Mouse (Mus musculus) spleen, adult 2 months (tissue): ENCODE data around the gene Gm8947. TPM values are rescaled to one million over a fixed set of nuclear protein-coding genes. Genes with fewer than 3 reads are reported as not detected.
"Not testable (repeated sequence)": the region's sequence is repeated elsewhere in the genome, so short reads cannot be mapped to it uniquely, and the experiment has no call there.

ENCODE experiments used
- DNase-seq, 2 experiments: peaks; one replicate each; pipeline versions ENCODE4 v3.0.0 to v3.0.0-alpha.2; 2012 to 2021; ENCODE audit warnings: low spot score in 2 of 2, low read depth in 1 of 2
- H3K27ac ChIP-seq: fragments of 200-500 bp; 2 replicates; pipeline ENCODE4 v1.5.1; 2012; ENCODE audit warnings: low read length, inconsistent platforms; ENCODE audit not compliant: insufficient read depth
- H3K27me3 ChIP-seq: fragments of 200-500 bp; 2 replicates; pipeline ENCODE4 v1.6.1; 2012; ENCODE audit warnings: mild to moderate bottlenecking, moderate library complexity, low read length, inconsistent platforms; ENCODE audit not compliant: control insufficient read depth, insufficient read depth
- H3K36me3 ChIP-seq: fragments of 200-500 bp; 2 replicates; pipeline ENCODE4 v1.6.1; 2012; ENCODE audit warnings: mild to moderate bottlenecking, low read length, inconsistent platforms; ENCODE audit not compliant: control insufficient read depth, insufficient read depth
- H3K4me1 ChIP-seq: fragments of 200-500 bp; 2 replicates; pipeline ENCODE4 v1.6.1; 2011; ENCODE audit warnings: inconsistent platforms; ENCODE audit not compliant: control insufficient read depth, insufficient read depth, insufficient read length
- H3K4me3 ChIP-seq: fragments of 200-500 bp; 2 replicates; pipeline ENCODE4 v1.5.1; 2011; ENCODE audit warnings: mild to moderate bottlenecking, inconsistent platforms; ENCODE audit not compliant: insufficient read depth, insufficient read length; ENCODE audit errors: extremely low read depth
- CTCF ChIP-seq: fragments of 200-500 bp; IDR thresholded peaks from 2 replicates; pipeline ENCODE4 v1.5.1; 2011; ENCODE audit warnings: mild to moderate bottlenecking, inconsistent platforms; ENCODE audit not compliant: insufficient read depth, insufficient read length, insufficient replicate concordance; ENCODE audit errors: extremely low read depth
- POLR2A ChIP-seq: fragments of 200-500 bp; IDR thresholded peaks from 2 replicates; pipeline ENCODE4 v1.6.1; 2011; ENCODE audit warnings: low read depth, low read length, inconsistent platforms
- WGBS: fragments of 180-500 bp; shearing (Covaris S2); methylation state at CpG from one replicate; pipeline ENCODE4 v1.1.7; 2018; 5-methylcytosine and 5-hydroxymethylcytosine counted together
- polyA plus RNA-seq: library from polyadenylated mRNA; depleted of rRNA; stranded (reverse); fragments of >200 nt; gene quantifications from 2 replicates; pipeline ENCODE4 v1.2.3, GENCODE M21; 2012

Gene Gm8947
- polyA plus RNA-seq, 1 experiment: 0.40 TPM

DNA sequence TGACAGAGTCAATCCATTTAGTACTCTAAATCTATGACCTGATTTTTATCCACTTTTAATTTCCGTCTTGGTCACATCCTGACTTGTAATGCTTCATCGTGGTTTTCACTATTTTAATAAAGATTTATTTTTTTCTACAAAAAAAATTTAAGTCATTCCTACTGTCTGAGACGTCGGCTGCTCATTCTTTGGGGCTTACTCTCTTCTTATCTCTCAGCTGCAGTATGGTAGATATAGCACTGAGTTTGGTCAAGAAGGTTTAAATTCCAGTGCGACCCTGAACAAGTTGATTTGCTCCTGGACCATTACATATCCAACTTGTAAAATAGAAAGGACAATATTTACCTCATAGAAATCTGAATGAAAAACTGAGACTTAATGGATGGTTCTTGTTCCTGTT lies 19.5 kb downstream of the Gm8947 start:
- not testable (repeated sequence) for H3K4me3 ChIP-seq, DNase-seq, H3K27ac ChIP-seq, H3K27me3 ChIP-seq, H3K36me3 ChIP-seq, H3K4me1 ChIP-seq
- 82% methylated on average over 5 of the region's 5 CpGs for WGBS

DNA sequence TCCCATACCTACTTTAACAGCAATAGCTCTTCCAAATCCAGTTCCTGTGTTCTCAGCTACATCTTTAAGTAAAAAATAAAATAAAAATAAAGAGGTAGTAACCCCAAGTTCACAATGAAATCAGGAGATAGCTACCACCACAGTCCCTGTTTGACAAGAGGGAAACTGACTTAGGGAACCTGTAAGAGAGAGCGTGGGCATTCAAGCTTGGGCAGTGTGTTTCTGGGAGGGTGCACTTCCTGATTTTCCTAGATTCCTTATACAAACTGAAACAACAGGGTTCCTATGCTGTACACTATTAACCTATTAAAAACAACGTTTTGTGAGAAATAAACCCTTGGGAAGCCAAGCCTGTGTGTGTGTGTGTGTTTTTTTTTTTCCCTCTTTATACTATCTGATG lies 22.7 kb downstream of the Gm8947 start:
- DNase-seq: no peak
- WGBS: 63% methylated on average over 2 of the region's 2 CpGs
- H3K27me3 ChIP-seq: no peaks in the 10 kb centered on the region
- no peaks in the 10 kb centered on the region for H3K36me3 ChIP-seq
- H3K27ac ChIP-seq: no peak overlapping the region
- H3K4me3 ChIP-seq: no peak overlapping the region
- H3K4me1 ChIP-seq: peaks cover 2% of the 10 kb centered on the region; the same call in 1 of the 2 replicates
- TF ChIP-seq POLR2A: no peak
- TF ChIP-seq CTCF: no peak

DNA sequence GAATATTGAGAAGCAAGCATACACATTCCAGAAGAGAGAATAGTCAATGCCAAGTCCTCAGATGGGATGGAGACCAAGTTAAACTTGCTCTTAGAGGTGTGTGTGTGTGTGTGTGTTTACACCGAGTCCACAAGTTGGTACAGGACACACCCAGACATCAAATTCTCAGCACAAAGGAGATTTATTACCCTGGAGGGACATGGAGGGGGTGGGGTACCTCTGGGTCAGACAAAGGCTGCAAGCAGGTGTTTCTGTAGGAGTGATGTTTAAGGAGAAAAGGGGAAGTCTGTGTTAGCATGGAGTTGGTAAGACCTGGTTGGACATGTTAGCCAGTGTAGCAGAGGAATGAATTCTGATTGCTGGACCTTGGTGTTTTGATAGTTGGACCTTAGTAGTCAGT lies 23.8 kb downstream of the Gm8947 start:
- H3K27me3 ChIP-seq: no peaks in the 10 kb centered on the region
- no peaks in the 10 kb centered on the region for H3K36me3 ChIP-seq
- DNase-seq: no peak
- TF ChIP-seq POLR2A (no peak), CTCF (no peak)
- peaks cover 2% of the 10 kb centered on the region; the same call in 1 of the 2 replicates for H3K4me1 ChIP-seq
- no peak overlapping the region for H3K4me3 ChIP-seq
- 23% methylated on average over 1 of the region's 1 CpGs for WGBS
- no peak overlapping the region for H3K27ac ChIP-seq

DNA sequence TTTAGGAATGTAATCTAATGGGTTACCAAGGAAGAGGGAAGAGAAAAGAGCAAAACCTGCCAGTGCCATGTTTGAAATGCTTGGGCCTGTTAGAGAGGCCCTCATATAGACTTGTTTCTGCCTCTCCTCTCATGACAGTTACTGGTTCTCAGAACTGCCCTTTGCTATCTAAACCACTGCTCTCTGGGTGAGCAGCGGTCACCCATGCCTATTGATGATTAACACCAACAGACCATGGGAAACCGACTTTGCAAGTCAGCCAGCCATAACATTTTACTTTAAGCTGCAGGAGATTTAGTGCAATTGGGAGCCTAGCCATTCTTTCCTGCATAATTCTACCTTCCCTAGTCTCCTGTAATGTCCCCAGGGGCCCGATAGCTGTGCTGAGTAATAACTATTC lies 24.2 kb downstream of the Gm8947 start:
- Histone ChIP-seq H3K36me3 (no peaks in the 10 kb centered on the region), H3K4me1 (peaks cover 2% of the 10 kb centered on the region; the same call in 1 of the 2 replicates), H3K4me3 (no peak overlapping the region), H3K27me3 (no peaks in the 10 kb centered on the region), H3K27ac (no peak overlapping the region)
- TF ChIP-seq CTCF (no peak), POLR2A (no peak)
- DNase-seq: no peak
- 71% methylated on average over 3 of the region's 3 CpGs for WGBS

DNA sequence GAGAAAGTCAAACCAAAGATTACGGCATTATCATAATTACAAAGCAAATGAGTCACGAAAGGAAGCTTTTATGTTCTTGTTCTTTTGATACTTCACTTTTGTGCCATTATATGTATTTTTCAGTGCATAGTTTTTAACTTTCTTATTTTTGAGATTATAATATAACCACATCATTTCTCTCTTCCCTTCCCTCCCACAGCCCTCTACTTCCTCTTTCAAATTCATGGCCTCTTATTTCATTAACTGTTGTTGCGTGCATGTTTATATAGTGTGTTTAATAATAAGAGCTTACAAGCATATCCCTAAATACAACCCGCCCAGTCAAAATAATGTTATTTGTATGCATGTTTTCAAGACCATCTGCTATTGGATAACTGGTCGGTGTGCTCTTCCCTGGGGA lies 26.9 kb downstream of the Gm8947 start:
- Histone ChIP-seq H3K4me1 (peaks cover 2% of the 10 kb centered on the region; the same call in 1 of the 2 replicates), H3K27ac (no peak overlapping the region), H3K27me3 (no peaks in the 10 kb centered on the region), H3K36me3 (no peaks in the 10 kb centered on the region), H3K4me3 (no peak overlapping the region)
- WGBS: 78% methylated on average over 5 of the region's 5 CpGs
- no peak for DNase-seq
- TF ChIP-seq CTCF (no peak), POLR2A (no peak)

DNA sequence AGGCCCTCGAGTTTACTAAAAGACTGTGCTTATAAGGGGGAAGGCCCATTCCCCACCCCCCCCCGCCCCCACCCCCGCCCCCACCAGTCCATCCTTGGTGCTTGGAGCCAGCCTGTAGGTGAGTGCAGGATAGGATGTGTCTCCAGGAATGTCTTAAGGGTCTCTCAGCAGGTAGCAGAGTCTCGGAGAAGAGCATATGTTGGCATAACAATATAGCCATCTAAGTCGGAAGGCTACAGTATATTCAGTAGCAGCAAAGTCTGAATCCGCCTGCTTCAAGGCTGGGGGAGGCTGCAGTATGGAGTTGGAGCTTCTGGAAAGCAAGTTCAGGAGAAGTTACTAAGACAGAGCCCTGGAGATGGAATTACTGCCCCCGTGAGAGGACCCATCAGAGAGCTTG lies 27.9 kb downstream of the Gm8947 start:
- WGBS: 91% methylated on average over 7 of the region's 7 CpGs
- H3K36me3 ChIP-seq: no peaks in the 10 kb centered on the region
- DNase-seq: no peak
- no peak overlapping the region for H3K4me3 ChIP-seq
- H3K27ac ChIP-seq: no peak overlapping the region
- no peaks in the 10 kb centered on the region for H3K27me3 ChIP-seq
- TF ChIP-seq POLR2A (no peak), CTCF (no peak)
- H3K4me1 ChIP-seq: peaks cover 2% of the 10 kb centered on the region; the same call in 1 of the 2 replicates

DNA sequence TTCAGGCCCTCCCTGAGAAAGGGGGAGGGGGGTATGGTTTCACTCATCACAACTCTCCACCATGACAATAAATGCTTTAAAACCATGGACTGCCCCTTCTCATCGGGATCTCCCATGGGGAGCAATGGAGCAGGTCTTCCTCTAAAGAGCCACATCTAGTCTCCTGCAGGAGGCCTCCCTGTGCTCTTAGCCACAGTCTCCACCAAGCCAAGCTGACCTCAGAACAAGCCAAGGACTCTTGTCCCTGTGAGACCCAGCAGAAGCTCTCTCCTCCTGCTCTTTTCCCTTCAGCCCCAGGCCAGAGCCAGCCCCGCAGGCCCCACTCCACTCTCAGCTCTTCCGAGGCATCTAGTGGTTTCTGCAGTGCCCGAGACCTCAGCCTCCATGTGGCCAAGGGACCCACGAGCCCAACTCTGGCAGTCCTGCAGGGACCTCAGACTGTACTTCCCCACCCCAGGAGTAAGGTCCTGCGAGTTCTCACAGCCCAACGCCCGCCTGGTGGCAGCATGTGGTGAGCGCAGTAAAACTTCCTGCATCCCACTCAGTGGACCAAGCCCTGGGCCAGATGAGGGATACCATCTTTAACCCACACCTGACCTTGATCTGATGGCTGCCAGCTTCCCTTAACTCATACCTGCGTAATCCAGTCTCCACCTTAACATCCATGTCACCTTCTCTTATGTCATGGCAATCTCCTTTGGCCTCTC lies 30.5 kb downstream of the Gm8947 start:
- no peak overlapping the region for H3K4me3 ChIP-seq
- TF ChIP-seq POLR2A (no peak), CTCF (no peak)
- no peak for DNase-seq
- 86% methylated on average over 10 of the region's 10 CpGs for WGBS
- H3K27me3 ChIP-seq: no peaks in the 10 kb centered on the region
- H3K27ac ChIP-seq: no peak overlapping the region
- H3K4me1 ChIP-seq: peaks cover 2% of the 10 kb centered on the region; the same call in 1 of the 2 replicates
- H3K36me3 ChIP-seq: no peaks in the 10 kb centered on the region
